Mouse (Mus musculus) liver, embryonic 16.5 days (tissue): ENCODE measurements around the gene Nectin2. TPM values are rescaled to one million over a fixed set of nuclear protein-coding genes. Genes with fewer than 3 reads are reported as not detected.

Experiments used
- ATAC-seq: fragments of 200-750 bp; cut with Nextera tagmentation; 2 replicates; pipeline ENCODE4 v1.8.0; 2017; ENCODE audit warnings: low read depth, mild to moderate bottlenecking, moderate number of reproducible peaks, moderate library complexity
- H3K27ac ChIP-seq: fragments of 300-500 bp; sonication (generic); 2 replicates; pipeline ENCODE4 v1.5.1; 2014; ENCODE audit warnings: mild to moderate bottlenecking, low read length
- H3K27me3 ChIP-seq: fragments of 300-500 bp; sonication (generic); 2 replicates; pipeline ENCODE4 v1.6.1; 2014; ENCODE audit warnings: low read depth, low read length, mixed read lengths; ENCODE audit not compliant: control insufficient read depth, insufficient read depth
- H3K36me3 ChIP-seq: fragments of 300-500 bp; sonication (generic); 2 replicates; pipeline ENCODE4 v1.6.1; 2014; ENCODE audit warnings: mild to moderate bottlenecking; ENCODE audit not compliant: control insufficient read depth, insufficient read depth
- H3K4me1 ChIP-seq: fragments of 300-500 bp; sonication (generic); 2 replicates; pipeline ENCODE4 v1.6.1; 2014; ENCODE audit warnings: low read depth, low read length, mixed read lengths; ENCODE audit not compliant: control insufficient read depth
- H3K4me2 ChIP-seq: fragments of 300-500 bp; sonication (generic); 2 replicates; pipeline ENCODE4 v1.6.1; 2014; ENCODE audit warnings: low read depth, low read length, mixed read lengths
- H3K4me3 ChIP-seq: fragments of 300-500 bp; sonication (generic); 2 replicates; pipeline ENCODE4 v1.5.1; 2014; ENCODE audit warnings: low read depth, mild to moderate bottlenecking, low read length
- H3K9ac ChIP-seq: fragments of 300-500 bp; sonication (generic); 2 replicates; pipeline ENCODE4 v1.6.1; 2014; ENCODE audit warnings: low read depth, low read length
- H3K9me3 ChIP-seq: fragments of 300-500 bp; sonication (generic); replicated peaks from 2 replicates; pipeline ENCODE4 v1.6.1; 2016; ENCODE audit warnings: low read length; ENCODE audit not compliant: control insufficient read depth
- WGBS: fragments of 180-500 bp; shearing (Covaris S2); extraction: QIAGEN DNeasy Blood & Tissue Kit; methylation state at CpG from one replicate; pipeline ENCODE4 v1.1.7; 2014; ENCODE audit not compliant: insufficient replicate concordance; 5-methylcytosine and 5-hydroxymethylcytosine counted together
- polyA plus RNA-seq: library from polyadenylated mRNA; unstranded; fragments of >200 nt; fragmentation: Nextera tagmentation; extraction: Ambion mirVana; gene quantifications from 2 replicates; pipeline ENCODE4 v1.2.1, GENCODE M21; 2015

Gene Nectin2
- polyA plus RNA-seq, 1 experiment from 2014 or later, result 15.8 TPM

DNA sequence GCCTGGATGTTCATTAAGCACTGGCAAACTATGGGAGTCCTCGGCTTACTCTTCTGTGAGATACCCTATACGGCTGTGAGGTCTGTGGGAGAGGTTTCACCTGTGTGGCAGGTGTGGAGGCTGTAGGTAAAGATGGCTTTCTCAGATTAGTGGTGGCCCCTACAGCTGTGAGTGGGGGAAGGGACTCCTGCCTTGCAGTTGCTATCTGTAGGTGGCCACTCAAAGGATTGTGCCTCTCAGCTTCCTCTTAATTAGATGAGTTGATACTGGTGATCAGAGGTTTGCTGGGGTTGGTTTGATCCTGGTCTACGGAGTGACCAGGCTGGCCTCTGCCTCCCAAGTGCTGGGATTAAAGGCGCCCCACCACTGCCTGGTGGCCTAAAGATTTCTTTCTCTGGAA lies 45.8 kb downstream of the Nectin2 start:
- no peaks in the 10 kb centered on the region for H3K27me3 ChIP-seq
- H3K9me3 ChIP-seq, result no peaks in the 10 kb centered on the region
- no peak for ATAC-seq
- peaks cover 7% of the 10 kb centered on the region for H3K36me3 ChIP-seq
- no peak overlapping the region for H3K4me2 ChIP-seq
- H3K27ac ChIP-seq, result no peak overlapping the region
- no peak overlapping the region for H3K4me3 ChIP-seq
- H3K9ac ChIP-seq, result no peak overlapping the region
- H3K4me1 ChIP-seq, result peaks cover 26% of the 10 kb centered on the region
- 77% methylated on average over 4 of the region's 4 CpGs for WGBS

DNA sequence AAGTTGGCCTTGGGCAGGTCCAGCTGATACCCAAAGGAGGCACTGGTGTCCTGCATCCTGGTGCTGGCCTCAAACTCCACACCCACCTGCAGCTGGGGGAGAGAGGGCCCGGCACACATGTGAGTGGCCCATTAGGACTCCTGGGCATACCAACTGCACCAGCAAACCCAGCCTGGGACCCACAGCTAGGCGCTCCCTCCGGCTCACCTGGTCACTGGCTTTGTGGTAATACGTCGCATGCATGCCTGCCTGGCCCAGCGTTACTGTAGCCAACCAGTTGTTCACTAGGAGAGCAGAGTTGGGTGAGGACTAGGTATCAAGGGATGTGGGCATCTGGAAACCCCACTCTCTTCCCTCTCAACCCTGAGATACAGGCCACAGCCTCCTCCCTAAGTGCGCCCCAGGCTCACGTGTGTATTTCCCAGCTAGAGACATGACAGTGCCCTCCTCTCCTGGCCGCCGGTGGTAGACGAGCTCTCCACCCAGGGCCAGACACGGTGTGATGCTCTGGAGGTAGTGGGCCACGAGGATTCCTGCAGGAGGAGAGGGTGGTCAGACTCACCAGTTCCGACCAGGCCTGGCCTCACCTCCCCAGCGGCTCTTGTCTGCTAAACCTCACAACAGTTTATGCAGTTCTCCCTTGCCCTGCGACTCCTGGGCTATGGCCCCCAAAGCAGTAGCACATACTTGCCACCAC lies 47.3 kb downstream of the Nectin2 start:
- H3K9me3 ChIP-seq, result no peaks in the 10 kb centered on the region
- no peaks in the 10 kb centered on the region for H3K27me3 ChIP-seq
- no peak overlapping the region for H3K4me3 ChIP-seq
- no peak overlapping the region for H3K4me2 ChIP-seq
- WGBS, result 71% methylated on average over 16 of the region's 16 CpGs
- peaks cover 31% of the 10 kb centered on the region for H3K4me1 ChIP-seq
- no peak overlapping the region for H3K27ac ChIP-seq
- H3K36me3 ChIP-seq, result no peaks in the 10 kb centered on the region; the same call in 1 of the 2 replicates
- ATAC-seq, result no peak
- no peak overlapping the region for H3K9ac ChIP-seq

DNA sequence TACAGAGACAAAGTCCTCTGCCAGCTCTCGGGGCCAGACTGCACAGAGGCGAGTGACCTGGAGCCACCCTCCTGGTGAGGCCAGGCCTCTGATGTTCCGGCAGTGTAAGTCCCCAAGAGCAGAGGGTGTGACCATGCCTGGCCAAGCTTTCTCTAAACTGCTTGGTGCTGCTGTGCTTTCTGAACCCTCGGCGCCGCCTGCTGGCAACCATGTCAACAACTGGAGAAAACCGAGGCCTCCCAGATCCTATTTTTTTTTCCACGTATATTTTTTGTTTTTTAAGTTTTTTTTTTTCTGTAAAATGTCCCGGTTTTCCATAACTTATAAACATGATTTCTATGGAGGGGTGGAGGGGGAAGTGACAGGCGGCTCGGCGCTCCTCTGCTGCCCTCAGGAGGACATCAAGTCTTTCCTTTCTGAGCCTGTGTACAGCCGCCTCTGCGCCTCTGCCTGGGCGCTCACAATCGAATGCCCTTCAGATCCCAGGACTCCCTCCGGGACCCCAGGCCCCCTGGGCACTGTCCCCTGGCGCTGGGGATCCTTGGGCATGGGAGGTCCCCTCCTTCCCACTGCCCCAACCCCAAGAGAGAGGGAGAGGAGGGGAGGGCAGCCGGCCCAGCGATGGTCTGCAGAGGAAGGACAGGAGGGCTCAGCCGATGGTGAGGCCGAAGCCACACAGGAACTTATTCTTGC lies 49.1 kb downstream of the Nectin2 start:
- no peaks in the 10 kb centered on the region for H3K27me3 ChIP-seq
- peaks cover 5% of the 10 kb centered on the region; the same call in 1 of the 2 replicates for H3K36me3 ChIP-seq
- no peak overlapping the region for H3K4me2 ChIP-seq
- H3K27ac ChIP-seq, result peak overlapping the region; percentile 79
- 16% methylated on average over 22 of the region's 22 CpGs for WGBS
- ATAC-seq, result peak; percentile 82
- H3K4me1 ChIP-seq, result peaks cover 35% of the 10 kb centered on the region
- no peaks in the 10 kb centered on the region for H3K9me3 ChIP-seq
- H3K9ac ChIP-seq, result 0 out of 2 replicates have a peak overlapping the region, but pooled peaks have one; percentile 39
- no peak overlapping the region for H3K4me3 ChIP-seq

DNA sequence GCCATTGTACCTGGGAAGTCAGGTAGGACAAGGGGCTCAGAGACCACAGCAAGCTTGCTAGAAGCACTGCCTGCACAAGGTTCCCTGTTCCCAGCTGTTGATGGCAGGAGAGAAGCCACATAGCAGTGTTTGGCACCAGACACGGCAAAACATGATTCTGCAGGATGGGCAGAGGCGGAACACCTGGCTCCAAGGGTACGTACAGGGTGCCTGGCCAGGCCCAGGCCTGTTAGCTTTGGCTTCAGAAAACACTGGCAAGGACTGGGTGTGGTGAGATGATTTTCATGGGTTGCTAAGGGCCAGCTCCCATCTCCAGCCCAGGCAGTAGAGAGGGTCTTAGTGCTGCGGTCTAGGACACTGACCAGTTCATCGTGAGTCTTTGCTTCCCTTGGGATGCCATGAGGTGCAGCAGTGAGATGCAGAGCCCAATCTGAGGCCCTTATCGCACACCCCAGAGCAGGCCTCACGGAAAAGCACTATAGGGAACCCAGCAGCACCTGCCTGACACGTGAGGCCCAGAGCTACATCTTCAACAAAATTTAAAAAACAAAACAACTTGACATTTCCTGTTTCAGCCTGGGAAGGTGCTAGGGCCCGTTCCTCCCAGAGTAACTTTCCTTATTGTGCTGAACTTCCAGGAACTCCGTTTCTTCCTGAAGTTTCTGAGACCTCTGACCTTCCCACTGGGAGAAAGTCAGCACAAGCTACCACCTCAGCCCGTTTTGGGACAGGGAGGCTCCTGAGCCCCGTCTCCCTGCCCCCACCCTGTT lies 49.8 kb downstream of the Nectin2 start:
- Histone ChIP-seq H3K4me3 (no peak overlapping the region), H3K9ac (0 out of 2 replicates have a peak overlapping the region, but pooled peaks have one; percentile 5), H3K4me1 (peaks cover 43% of the 10 kb centered on the region), H3K27ac (peak overlapping the region; percentile 79), H3K36me3 (peaks cover 8% of the 10 kb centered on the region; the same call in 1 of the 2 replicates), H3K27me3 (no peaks in the 10 kb centered on the region), H3K9me3 (no peaks in the 10 kb centered on the region), H3K4me2 (no peak overlapping the region)
- no peak; the same call in 1 of the 2 replicates for ATAC-seq
- WGBS, result 41% methylated on average over 12 of the region's 12 CpGs

DNA sequence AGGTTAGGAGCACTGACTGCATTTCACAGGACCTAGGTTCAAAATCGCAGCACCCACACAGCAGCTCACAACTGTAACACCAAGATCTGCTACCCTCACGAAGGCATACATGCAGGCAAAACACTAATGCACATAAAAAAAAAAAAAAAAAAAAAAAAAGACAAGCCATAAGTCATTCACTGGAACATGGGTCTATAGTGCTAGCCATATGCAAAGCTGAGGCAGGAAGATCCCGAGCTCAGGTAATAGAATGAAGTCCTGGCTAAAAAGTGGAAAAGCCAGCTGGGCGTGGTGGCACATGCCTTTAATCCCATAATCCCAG lies 50.5 kb downstream of the Nectin2 start:
- H3K27ac ChIP-seq, result peak overlapping the region; percentile 79
- no peak overlapping the region for H3K9ac ChIP-seq
- peaks cover 49% of the 10 kb centered on the region for H3K4me1 ChIP-seq

DNA sequence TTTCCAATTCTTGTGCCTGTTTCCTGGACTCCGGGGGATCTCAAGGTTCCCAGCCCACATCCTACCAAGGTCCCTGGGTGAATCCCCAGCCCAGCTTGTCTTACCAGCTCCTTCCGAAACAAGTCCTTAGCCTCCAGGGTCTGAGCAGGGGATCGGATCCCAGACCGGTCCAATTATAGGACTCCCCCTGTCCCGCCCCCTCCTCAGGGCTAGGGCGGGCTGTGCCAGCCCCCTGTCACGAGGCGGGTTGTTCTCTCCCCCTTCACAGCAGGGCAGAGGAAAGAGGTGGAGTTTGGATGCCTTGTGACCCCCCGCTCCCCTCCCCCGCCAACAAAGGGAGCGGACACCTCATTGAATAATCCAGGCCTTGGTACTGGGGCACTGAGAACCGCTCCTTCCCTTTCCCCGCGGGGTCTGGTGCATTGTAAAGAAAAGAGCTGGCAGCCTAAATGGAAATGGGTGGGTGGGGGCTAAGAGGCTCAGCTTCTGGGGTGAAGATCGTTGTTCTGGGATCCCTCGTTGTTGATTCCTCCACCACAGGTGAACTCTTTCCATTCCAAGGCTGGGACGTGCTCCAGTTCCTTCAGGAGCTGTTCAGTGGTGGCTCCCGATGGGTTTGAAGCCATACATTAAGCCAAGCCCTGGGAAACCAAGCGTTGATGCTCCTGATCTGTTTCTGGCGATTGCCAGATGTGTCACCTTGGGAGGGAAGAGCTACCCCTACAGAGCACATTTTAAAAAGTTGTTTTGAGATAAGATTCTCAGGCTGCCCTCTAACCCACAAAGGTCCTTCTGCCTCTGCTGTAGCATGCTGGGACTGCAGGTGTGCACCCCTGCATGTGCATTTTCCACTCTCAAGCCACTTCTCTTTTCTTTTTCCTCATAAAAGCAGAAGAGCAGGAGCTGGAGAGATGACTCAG lies 51.1 kb downstream of the Nectin2 start, which contains the start of gene Apoe:
Gene Apoe (minus strand): TSS at position 282 of the 920 bp plus-strand sequence.
- H3K4me1 ChIP-seq, result peaks cover 56% of the 10 kb centered on the region

More for the DNA sequence above, 50.5 kb downstream of the Nectin2 start:
- WGBS, result 39% methylated on average over 4 of the region's 4 CpGs
- H3K36me3 ChIP-seq, result peaks cover 8% of the 10 kb centered on the region; the same call in 1 of the 2 replicates
- no peak for ATAC-seq
- H3K4me3 ChIP-seq, result no peak overlapping the region
- no peaks in the 10 kb centered on the region for H3K27me3 ChIP-seq
- H3K4me2 ChIP-seq, result no peak overlapping the region
- no peaks in the 10 kb centered on the region for H3K9me3 ChIP-seq

DNA sequence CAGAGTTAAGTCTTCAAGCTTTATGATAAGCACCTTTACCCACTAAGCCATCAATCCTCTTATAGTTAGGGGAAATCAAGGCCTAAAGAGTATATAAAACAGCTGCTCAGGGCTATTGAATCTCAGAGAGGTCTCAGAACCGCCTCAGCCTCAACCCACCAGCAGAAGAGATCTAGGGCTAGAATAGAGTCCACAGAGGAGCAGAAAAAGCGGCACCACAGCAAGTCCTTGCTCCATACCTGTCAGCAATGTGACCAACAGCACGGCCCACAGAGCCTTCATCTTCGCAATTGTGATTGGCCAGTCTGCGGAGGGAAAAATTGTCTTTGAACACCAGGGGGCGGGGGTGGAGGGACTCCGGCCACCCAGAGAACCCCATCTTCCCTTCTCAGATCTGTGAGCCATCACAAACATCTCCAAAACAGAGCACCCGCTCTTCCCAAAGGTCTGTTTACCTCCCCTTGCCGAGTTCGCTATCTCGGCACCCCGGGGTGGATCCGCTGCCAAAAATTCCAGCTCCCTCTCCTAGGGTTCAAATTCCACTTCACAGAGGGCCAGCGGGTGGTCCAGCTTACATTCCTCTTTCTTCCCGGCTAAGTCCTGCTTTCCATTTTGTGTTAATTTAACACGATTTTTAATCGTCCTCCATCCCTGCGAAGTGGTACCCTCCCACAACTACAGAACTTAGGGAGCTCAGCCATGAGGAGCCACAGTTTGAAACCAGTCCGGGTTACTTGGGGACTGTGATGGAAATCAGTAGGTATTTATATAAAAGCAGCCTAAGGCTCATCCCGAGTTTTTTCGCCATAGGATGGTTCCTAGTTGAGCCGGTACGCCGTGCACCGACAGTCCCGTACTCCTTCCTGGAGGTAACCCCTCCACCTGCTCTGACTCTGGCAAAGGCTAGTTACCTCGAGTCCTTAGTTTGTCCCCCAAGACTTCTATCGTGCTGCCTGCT lies 52.1 kb downstream of the Nectin2 start:
- no peaks in the 10 kb centered on the region for H3K27me3 ChIP-seq
- peak overlapping the region; percentile 53 for H3K9ac ChIP-seq
- 2% methylated on average over 28 of the region's 28 CpGs for WGBS
- H3K27ac ChIP-seq, result peak overlapping the region; percentile 71
- H3K4me1 ChIP-seq, result peaks cover 57% of the 10 kb centered on the region
- H3K4me3 ChIP-seq, result peak overlapping the region; percentile 59
- ATAC-seq, result no peak
- H3K36me3 ChIP-seq, result peaks cover 8% of the 10 kb centered on the region; the same call in 1 of the 2 replicates
- H3K9me3 ChIP-seq, result no peaks in the 10 kb centered on the region
- H3K4me2 ChIP-seq, result peak overlapping the region; percentile 44

More for the DNA sequence above, 51.1 kb downstream of the Nectin2 start, which contains the start of gene Apoe:
- H3K9me3 ChIP-seq, result no peaks in the 10 kb centered on the region
- peak; percentile 76 for ATAC-seq
- H3K36me3 ChIP-seq, result peaks cover 8% of the 10 kb centered on the region; the same call in 1 of the 2 replicates
- H3K27me3 ChIP-seq, result no peaks in the 10 kb centered on the region
- peak within 1 kb of the TSS; percentile 53 for H3K9ac ChIP-seq
- peak within 1 kb of the TSS; percentile 59 for H3K4me3 ChIP-seq
- peak within 1 kb of the TSS; percentile 44 for H3K4me2 ChIP-seq
- H3K27ac ChIP-seq, result peak within 1 kb of the TSS; percentile 79
- WGBS, result 1% methylated on average over 20 of the region's 20 CpGs
